Mouse (Mus musculus): ENCODE measurements around the gene Rapgefl1.
A peak's percentile ranks its signal among the peaks of the same experiment; 100 is the strongest.
"Not testable (repeated sequence)": the region's sequence is repeated elsewhere in the genome, so short reads cannot be mapped to it uniquely, and the experiment has no call there.

Rapgefl1 gene

GRCm38 (mm10) chr11:98810686-98811085 lies 25.9 kb upstream of the Rapgefl1 start:
- no peak for DNase-seq (ENCODE audit: extremely low read depth, low read depth)

GRCm38 (mm10) chr11:98816706-98817239 lies 19.8 kb upstream of the Rapgefl1 start:
- peak; percentile 75 for DNase-seq (ENCODE audit: extremely low read depth, low read depth)

- no peak for DNase-seq (ENCODE audit: extremely low read depth, low read depth)
These were observed 15.6 kb upstream of the Rapgefl1 start for GRCm38 (mm10) chr11:98820968-98821367.

GRCm38 (mm10) chr11:98826071-98826470 lies 10.5 kb upstream of the Rapgefl1 start:
- DNase-seq (ENCODE audit: extremely low read depth, low read depth) = not testable (repeated sequence)

DNA sequence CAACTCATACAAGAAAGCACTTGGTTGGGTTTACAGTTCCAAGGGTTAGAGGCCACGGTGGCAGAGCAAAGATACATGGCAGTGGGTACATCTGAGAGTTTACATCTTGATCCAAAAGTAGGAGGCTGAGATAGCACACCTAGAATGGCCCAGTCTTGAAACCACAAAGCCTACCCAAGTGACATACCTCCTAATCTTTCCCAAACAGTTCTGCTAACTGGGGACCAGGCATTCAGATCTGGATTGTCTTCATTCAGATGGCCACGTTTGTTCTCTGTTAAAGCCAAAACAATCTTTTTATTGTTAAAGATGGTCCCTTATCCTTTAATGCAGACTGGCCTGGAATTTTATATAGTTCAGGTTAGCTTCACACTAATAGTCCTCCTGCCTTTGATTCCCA lies 8.7 kb upstream of the Rapgefl1 start:
- DNase-seq (ENCODE audit: extremely low read depth, low read depth) = no peak

- DNase-seq (ENCODE audit: extremely low read depth, low read depth) = no peak
These were observed 7.4 kb upstream of the Rapgefl1 start for GRCm38 (mm10) chr11:98829091-98829775.

- no peak for DNase-seq (ENCODE audit: extremely low read depth, low read depth)
These were observed 6.7 kb upstream of the Rapgefl1 start for GRCm38 (mm10) chr11:98829875-98830274.

GRCm38 (mm10) chr11:98835296-98835695 lies 1.3 kb upstream of the Rapgefl1 start:
- no peak for DNase-seq (ENCODE audit: extremely low read depth, low read depth)

DNA sequence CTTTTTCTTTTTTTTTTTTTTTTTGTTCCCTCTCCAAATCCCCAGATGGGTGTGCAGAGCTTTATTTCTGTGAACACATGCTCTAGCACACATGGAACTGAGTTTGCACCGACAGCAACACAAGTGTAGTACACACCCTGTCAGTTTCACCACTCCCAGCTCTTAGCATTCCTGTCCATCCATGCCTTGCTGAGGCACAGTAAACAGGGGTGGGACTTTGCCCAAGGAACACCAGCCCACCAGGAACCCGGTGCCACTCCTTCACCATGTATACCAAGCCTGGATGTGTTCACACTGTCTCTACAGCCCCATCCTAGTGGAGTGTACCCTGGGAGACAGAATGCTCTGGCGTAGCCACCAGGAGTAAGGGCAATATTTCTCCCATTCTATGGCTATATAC lies 860 bp upstream of the Rapgefl1 start:
- DNase-seq (ENCODE audit: extremely low read depth, low read depth) = no peak

GRCm38 (mm10) chr11:98836128-98836527 lies 457 bp upstream of the Rapgefl1 start:
- DNase-seq (ENCODE audit: extremely low read depth, low read depth) = no peak

- no peak for DNase-seq (ENCODE audit: extremely low read depth, low read depth)
These were observed 683 bp downstream of the Rapgefl1 start for GRCm38 (mm10) chr11:98837231-98837704.

- DNase-seq (ENCODE audit: extremely low read depth, low read depth) = no peak
These were observed 1.3 kb downstream of the Rapgefl1 start for GRCm38 (mm10) chr11:98837917-98838316.

GRCm38 (mm10) chr11:98838512-98838911 lies 1.9 kb downstream of the Rapgefl1 start:
- DNase-seq (ENCODE audit: extremely low read depth, low read depth) = no peak

- no peak for DNase-seq (ENCODE audit: extremely low read depth, low read depth)
These were observed 2.8 kb downstream of the Rapgefl1 start for GRCm38 (mm10) chr11:98839402-98839801.

DNA sequence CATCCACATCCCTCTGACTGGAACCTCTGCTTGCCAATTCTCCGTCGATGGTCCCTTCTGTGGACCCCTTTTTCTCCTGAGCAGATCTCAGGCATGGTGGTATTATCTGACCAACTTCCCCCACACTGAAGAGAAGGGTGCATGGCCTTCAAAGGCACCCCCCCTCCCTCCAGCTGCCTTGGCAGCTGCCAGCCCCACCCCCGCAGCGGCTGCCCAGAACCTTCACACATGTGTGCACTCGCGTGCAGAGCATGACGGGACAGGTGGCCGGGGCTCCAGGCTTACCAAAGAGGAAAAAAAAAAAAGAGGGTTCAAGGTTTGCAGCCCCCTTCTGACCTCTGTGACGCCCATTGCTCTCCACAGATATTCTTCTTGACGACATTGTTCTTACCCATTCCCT lies 3.3 kb downstream of the Rapgefl1 start:
- DNase-seq (ENCODE audit: extremely low read depth, low read depth) = no peak

DNA sequence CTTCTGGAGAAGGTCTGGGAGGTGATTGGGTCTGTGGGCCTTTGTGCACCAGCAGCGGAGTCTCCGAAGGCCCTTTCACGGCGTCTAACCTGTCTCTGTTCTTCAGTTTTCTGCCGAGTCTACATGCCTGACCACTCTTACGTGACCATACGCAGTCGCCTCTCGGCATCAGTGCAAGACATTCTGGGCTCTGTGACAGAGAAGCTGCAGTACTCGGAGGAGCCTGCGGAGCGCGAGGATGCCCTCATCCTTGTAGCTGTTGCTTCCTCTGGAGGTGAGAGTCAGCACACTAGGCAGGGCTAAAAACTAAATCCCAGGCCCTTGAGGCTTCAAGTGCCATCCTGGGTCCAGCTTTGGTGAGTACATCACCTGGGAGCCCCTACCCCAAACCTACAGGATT lies 9.4 kb downstream of the Rapgefl1 start:
- no peak for DNase-seq (ENCODE audit: extremely low read depth, low read depth)

DNA sequence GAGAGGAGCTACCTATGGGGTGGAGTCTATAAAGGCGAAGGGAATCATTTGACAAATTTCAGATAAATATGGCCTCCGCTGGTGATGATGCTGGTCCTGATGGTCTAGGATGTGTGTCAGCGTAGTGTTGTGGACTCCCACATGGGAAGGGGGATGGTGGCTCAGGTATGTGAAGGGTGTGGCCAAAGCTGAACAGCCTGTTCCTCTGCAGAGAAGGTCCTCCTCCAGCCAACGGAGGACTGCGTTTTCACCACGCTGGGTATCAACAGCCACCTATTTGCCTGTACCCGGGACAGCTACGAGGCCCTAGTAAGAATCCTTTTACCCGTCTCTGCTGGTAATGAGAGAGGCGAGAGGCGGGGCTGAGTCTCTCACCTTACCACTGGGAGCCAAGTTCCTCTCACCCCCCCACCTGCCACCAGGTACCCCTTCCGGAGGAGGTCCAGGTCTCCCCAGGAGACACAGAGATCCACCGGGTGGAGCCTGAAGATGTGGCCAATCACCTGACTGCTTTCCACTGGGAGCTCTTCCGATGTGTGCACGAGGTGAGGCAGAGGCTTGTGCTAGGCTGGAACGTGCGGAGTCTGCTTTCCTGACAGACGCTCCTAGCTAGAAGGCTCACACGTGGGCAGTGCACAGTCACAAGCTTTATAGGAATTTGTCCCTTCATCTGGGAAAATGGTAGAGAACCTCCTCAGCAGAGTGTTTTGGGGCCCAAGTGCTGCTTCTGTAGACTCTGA lies 10.4 kb downstream of the Rapgefl1 start:
- DNase-seq (ENCODE audit: extremely low read depth, low read depth) = no peak

DNA sequence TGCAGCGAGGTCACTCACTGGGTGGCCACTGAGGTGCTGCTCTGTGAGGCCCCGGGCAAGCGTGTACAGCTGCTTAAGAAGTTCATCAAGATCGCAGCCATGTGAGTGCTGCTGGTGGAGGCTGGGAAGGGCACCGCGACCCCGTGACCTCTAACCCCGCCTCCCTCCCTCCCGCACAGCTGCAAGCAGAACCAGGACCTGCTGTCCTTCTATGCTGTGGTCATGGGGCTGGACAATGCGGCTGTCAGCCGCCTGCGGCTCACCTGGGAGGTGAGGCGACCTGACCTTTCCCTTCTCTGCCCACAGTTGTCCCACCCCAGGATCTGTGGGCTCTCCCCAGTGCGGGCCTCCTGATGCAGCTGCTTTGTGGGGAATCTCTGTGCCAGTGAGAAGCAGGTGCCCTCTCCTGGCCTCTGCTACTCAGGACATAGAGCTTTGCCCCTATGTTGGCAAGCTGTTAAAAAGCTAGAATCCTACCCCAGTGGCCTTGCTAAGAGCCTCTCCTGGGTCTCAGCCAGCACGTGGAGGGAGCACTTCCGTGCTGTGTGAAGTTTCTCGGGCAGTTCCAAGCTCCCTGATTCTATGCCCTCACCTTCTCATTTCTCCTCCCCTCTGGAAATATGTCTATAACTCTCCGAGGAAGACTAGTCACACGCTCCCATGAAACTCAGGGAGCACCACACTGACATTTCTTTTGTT lies 12.8 kb downstream of the Rapgefl1 start:
- DNase-seq (ENCODE audit: extremely low read depth, low read depth) = no peak

GRCm38 (mm10) chr11:98850100-98851093 lies 13.8 kb downstream of the Rapgefl1 start:
- DNase-seq (ENCODE audit: extremely low read depth, low read depth) = no peak

GRCm38 (mm10) chr11:98854116-98854515 lies 17.5 kb downstream of the Rapgefl1 start:
- DNase-seq (ENCODE audit: extremely low read depth, low read depth) = no peak

GRCm38 (mm10) chr11:98854659-98855058 lies 18.1 kb downstream of the Rapgefl1 start:
- DNase-seq (ENCODE audit: extremely low read depth, low read depth) = no peak

Measured in MEL-GATA-1-ER (cell line).